Comparison of ENCODE assay signal across 9 mouse cellular contexts in the genomic region with DNA sequence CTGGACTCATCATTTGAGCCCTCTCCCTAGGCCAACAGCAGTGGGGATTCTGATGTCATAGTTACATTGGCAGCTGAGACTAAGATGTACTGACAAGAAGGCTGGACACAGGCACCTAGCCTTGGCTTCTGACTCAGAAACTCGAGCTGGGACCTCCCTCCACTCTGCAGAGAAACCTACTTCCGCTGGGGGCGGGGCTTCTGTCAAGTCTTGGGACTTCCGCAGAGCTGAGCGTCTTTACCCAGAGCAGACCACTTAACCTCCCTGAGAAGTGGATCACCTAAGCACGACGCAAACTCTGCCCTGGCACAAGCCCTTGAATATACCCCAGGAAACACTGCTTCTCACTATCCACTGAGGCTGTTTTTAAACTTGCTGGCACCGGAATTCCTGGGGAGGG. TPM values are rescaled to one million over a fixed set of nuclear protein-coding genes. Genes with fewer than 3 reads are reported as not detected.
DNase-seq lines count a peak whose midpoint lies in the region; ATAC-seq and TF ChIP-seq lines count a peak whose summit lies in the region.
"Had no signal": no experiment of that assay in that cellular context is flagged by ENCODE, and none has a peak within 500 bp of the region (broad histone marks: within the 10 kb centered on the region; RNA-seq: fewer than 3 reads in every experiment).

No protein-coding gene starts in this region.

- TF ChIP-seq POLR2A in heart, adult 2 months (IDR thresholded peaks at IDR 0.05; ENCODE audit: insufficient read depth, low read depth, low read length) = no peak

- TF ChIP-seq EP300 in heart, adult 2 months (IDR thresholded peaks at IDR 0.05; ENCODE audit: insufficient read depth, low read depth, low read length) = no peak

- H3K9ac ChIP-seq in heart, adult 2 months (ENCODE audit: low read depth, low read length) = no peak overlapping the region
- H3K9ac ChIP-seq: embryonic facial prominence, embryonic 13.5 days; neural tube, embryonic 12.5 days had no signal

- peak; percentile 50; the same call in 1 of the 2 replicates for ATAC-seq in monocyte, adult 5-6 weeks (replicated peaks; ENCODE audit: insufficient number of reproducible peaks, low FRiP score, low TSS enrichment, poor library complexity, severe bottlenecking)

- WGBS in heart, adult 2 months = 7% methylated on average over 8 of the region's 8 CpGs
- WGBS in limb, embryonic 10.5 days = 18% methylated on average over 8 of the region's 8 CpGs

- no peak overlapping the region for H3K27ac ChIP-seq in heart, adult 2 months
- 0 out of 2 replicates have a peak overlapping the region, but pooled peaks have one; percentile 9 for H3K27ac ChIP-seq in limb, embryonic 10.5 days
- H3K27ac ChIP-seq in left cerebral cortex, adult 2 months = no peak overlapping the region
- H3K27ac ChIP-seq: embryonic facial prominence, embryonic 13.5 days; neural tube, embryonic 12.5 days had no signal

- H3K9me3 ChIP-seq in limb, embryonic 10.5 days (replicated peaks) = no peaks in the 10 kb centered on the region
- H3K9me3 ChIP-seq: embryonic facial prominence, embryonic 13.5 days; neural tube, embryonic 12.5 days had no signal

- peaks cover 2% of the 10 kb centered on the region for H3K4me1 ChIP-seq in heart, adult 2 months (ENCODE audit: control insufficient read depth, insufficient read depth, low read length)
- peaks cover 19% of the 10 kb centered on the region for H3K4me1 ChIP-seq in limb, embryonic 10.5 days
- H3K4me1 ChIP-seq: neural tube, embryonic 12.5 days had no signal

- no peak for TF ChIP-seq CTCF in heart, adult 2 months (IDR thresholded peaks at IDR 0.05)
- no peak for TF ChIP-seq CTCF in left cerebral cortex, adult 2 months (IDR thresholded peaks at IDR 0.05)

- H3K27me3 ChIP-seq in heart, adult 2 months (ENCODE audit: control insufficient read depth, insufficient read depth, low read length) = no peaks in the 10 kb centered on the region
- peaks cover 27% of the 10 kb centered on the region; the same call in 1 of the 2 replicates for H3K27me3 ChIP-seq in limb, embryonic 10.5 days (ENCODE audit: low read depth, poor library complexity, severe bottlenecking)
- H3K27me3 ChIP-seq: neural tube, embryonic 12.5 days had no signal

- intact Hi-C loops in heart, adult 2 months (cut with DNase I) = no loop called here
- intact Hi-C loops in left cerebral cortex, adult 2 months (cut with DNase I) = no loop called here

- 0 out of 2 replicates have a peak overlapping the region, but pooled peaks have one; percentile 7 for H3K4me3 ChIP-seq in heart, adult 2 months
- no peak overlapping the region for H3K4me3 ChIP-seq in limb, embryonic 10.5 days
- H3K4me3 ChIP-seq in left cerebral cortex, adult 2 months = no peak overlapping the region
- H3K4me3 ChIP-seq: embryonic facial prominence, embryonic 13.5 days; neural tube, embryonic 12.5 days had no signal

- H3K79me2 ChIP-seq in heart, adult 2 months (replicated peaks; ENCODE audit: control insufficient read depth, insufficient read depth, low read length) = no peaks in the 10 kb centered on the region

- peak; percentile 70 to 83 for DNase-seq in CD8-positive naive resting alpha-beta T cell, adult 2 months (ENCODE audit: low read depth in 2 of 2, low spot score in 2 of 2)
- DNase-seq in T-cell, adult 2 months (ENCODE audit: low spot score) = peak; percentile 87
- DNase-seq in heart, adult 2 months = peak; percentile 73 to 80
- no peak for DNase-seq in limb, embryonic 10.5 days (ENCODE audit: low spot score)
- no peak for DNase-seq in frontal cortex, postnatal 25 days (ENCODE audit: low spot score in 2 of 2)
- no peak for DNase-seq in left cerebral cortex, adult 2 months (ENCODE audit: extremely low spot score in 1 of 2, low spot score in 2 of 2)

- no peaks in the 10 kb centered on the region for H3K36me3 ChIP-seq in heart, adult 2 months (ENCODE audit: control insufficient read depth, insufficient read depth, low read length)
- no peaks in the 10 kb centered on the region for H3K36me3 ChIP-seq in limb, embryonic 10.5 days
- H3K36me3 ChIP-seq: embryonic facial prominence, embryonic 13.5 days; neural tube, embryonic 12.5 days had no signal

RNA-seq across cellular contexts. Expression of a gene that starts 16.8 kb away (rescaled TPM):
- total RNA-seq in heart, adult 2 months (2021) = 1 to 10 TPM; 1.2 TPM
- 2.0 and 2.5 TPM in 2 replicates for polyA plus RNA-seq in heart, adult 2 months (2012; rRNA removed)
- not detected in 2 replicates for polyA plus RNA-seq in limb, embryonic 10.5 days (2016; fragmentation: Nextera tagmentation; extraction: Ambion mirVana)
- total RNA-seq in monocyte, adult 5-6 weeks (2017) = 94.2 to 168 TPM (median 96.5 TPM) in 3 replicates
- total RNA-seq in left cerebral cortex, adult 2 months (2021) = 1 to 10 TPM; 1.3 to 1.6 TPM

RNA-seq across cellular contexts. Expression of a gene that starts 30.9 kb away (rescaled TPM):
- 1 to 10 TPM in 1 of 2 experiments, under 1 TPM in 1; 0.76 to 1.1 TPM for total RNA-seq in heart, adult 2 months (2021)
- polyA plus RNA-seq in heart, adult 2 months (2012; rRNA removed) = 0.80 and 0.91 TPM in 2 replicates
- 0.50 and 0.60 TPM in 2 replicates for polyA plus RNA-seq in limb, embryonic 10.5 days (2016; fragmentation: Nextera tagmentation; extraction: Ambion mirVana)
- total RNA-seq in monocyte, adult 5-6 weeks (2017) = 1.1 to 5.3 TPM (median 1.4 TPM) in 3 replicates
- 1 to 10 TPM in 1 of 2 experiments, under 1 TPM in 1; 0.84 to 1.3 TPM for total RNA-seq in left cerebral cortex, adult 2 months (2021)

Comparison
In these comparisons a context has a peak if more than half of its experiments do, and no peak if none do; other contexts are left out.
1. DNase-seq: peak in CD8-positive naive resting alpha-beta T cell, adult 2 months (2 of 2), T-cell, adult 2 months (single experiment) and heart, adult 2 months (2 of 2); none in limb, embryonic 10.5 days (single experiment), frontal cortex, postnatal 25 days (0 of 2) and left cerebral cortex, adult 2 months (0 of 2).
2. RNA of a gene that starts 16.8 kb away (total RNA-seq): 94.2 to 168 TPM in monocyte, adult 5-6 weeks; 1.3 to 1.6 TPM in left cerebral cortex, adult 2 months and 1.2 TPM in heart, adult 2 months; every median in the first group is over 10 times any median in the second.